Mouse (Mus musculus): Measurements from ENCODE around the gene Pex14.

Pex14 gene

DNA sequence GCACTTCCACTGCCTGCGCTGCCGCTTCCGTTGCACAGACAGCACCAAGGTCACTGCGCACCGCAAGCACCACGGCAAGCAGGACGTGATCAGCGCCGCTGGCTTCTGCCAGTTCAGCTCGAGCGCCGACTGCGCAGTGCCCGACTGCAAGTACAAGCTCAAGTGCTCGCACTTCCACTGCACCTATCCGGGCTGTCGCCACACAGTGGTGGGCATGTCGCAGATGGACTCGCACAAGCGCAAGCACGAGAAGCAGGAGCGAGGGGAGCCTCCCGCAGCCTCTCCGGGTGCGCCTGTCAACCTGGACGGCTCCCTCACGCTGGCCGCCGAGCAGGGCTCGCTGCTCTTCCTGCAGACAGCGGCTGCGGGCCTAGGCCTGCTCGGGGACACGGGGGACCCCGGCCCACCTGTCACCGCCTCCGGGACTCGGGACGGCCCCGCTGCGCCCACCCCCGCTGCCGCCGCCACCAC lies 147.8 kb downstream of the Pex14 start:
- no peak for DNase-seq (ENCODE audit: low spot score)

DNA sequence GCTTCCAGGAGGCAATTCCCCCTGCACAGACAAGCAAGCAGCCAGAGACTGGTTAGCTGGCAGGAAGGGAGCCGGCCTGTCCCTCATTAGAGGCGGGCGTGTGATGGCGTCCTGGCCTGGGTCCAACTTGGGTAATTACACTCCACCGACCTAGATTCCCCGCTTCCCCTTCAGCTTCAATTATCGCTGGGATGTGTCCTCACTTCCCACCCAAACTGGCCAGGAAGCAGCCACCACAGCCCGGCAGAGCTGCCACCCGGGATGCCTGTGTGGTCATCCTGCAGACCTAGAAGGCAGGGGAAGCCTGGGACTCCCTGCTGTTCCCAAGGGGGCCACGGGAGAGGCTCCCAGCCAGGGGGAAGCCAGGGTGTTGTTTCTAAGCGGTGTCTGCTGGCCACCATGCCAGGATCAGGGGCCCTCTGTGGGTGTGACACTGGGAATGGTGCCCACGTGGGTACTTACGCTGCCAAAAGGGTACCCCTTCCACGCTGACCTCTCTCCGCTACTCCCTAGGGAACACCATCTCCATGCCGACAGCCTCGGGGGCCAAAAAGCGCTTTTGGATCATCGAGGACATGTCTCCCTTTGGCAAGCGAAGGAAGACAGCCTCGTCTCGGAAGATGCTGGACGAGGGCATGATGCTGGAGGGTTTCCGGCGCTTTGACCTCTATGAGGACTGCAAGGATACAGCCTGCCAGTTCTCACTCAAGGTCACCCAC lies 148.6 kb downstream of the Pex14 start:
- no peak for DNase-seq (ENCODE audit: low spot score)

DNA sequence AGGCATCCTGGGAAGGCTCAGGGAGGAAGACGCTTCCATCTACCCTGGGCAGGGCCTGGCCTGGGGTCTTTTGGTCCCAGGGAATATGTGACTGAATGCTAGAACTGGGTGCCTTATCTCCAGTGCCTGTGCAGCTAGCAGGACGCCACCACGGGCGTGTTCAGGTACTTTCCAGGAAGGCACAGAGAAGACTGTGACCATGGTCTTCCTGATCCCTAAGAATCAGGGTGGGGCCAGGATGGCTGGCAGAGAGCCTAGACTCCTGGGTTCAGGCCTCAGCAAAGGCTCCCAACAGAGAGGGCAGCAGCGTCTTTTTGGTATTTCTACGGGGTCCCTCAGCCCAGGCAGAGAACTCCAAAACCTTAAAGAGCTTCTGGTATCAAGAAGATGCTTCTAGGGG lies 149.2 kb downstream of the Pex14 start:
- DNase-seq (ENCODE audit: low spot score) = no peak

DNA sequence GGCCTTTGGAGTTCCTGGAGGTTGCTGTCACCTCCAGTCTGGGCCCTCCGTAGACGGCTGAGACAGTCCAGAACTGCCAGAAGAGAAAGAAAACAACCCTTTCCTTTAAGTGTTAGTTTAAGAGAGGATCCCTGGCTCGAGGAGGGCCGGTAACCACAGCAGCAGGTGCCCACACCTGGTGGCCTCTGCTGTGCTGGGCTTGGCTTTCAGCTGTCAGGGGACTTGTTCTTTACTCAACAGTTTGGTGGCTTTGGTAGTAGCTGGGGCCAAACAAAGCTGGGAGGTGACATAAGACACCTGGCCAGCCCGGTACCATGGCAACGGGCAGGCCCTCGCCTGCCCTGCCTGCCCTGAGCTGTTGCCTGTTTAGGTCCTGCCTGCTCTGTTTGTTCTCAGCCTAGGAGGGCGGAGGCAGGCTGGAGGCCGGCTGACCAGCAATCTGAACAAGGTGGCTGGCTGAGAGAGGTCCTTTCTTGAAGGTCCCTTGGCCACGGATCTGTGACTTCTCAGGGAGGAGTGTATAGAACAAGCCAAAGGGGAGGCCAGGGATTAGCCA lies 151.8 kb downstream of the Pex14 start:
- no peak for DNase-seq (ENCODE audit: low spot score)

GRCm38 (mm10) chr4:148946071-148946470 lies 153.6 kb downstream of the Pex14 start:
- DNase-seq (ENCODE audit: low spot score) = no peak

DNA sequence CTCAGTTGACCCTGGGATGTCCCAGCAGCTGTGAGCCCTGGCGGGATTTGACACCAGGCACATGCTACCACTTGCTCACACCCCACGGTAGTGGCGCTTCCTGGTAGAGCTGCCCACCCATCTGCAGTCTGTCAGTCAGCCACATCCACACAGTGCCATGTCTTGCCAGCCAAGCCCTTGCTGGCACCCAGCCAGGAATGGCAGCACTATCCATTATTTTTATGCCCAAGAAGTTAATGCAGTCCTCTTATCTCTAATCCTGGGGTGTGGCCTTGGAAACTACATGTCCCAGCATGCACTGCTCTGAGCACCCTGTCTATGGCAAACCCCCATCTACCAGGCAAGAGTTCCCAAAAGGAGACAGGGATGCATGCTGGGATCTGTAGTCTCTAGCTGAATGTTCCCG lies 154.2 kb downstream of the Pex14 start:
- DNase-seq (ENCODE audit: low spot score) = no peak

GRCm38 (mm10) chr4:148943099-148943498 lies 156.6 kb downstream of the Pex14 start:
- DNase-seq (ENCODE audit: low spot score) = no peak

- DNase-seq (ENCODE audit: low spot score) = no peak
These were observed 158.4 kb downstream of the Pex14 start for GRCm38 (mm10) chr4:148941321-148941720.

GRCm38 (mm10) chr4:148940674-148941211 lies 158.9 kb downstream of the Pex14 start:
- DNase-seq (ENCODE audit: low spot score) = peak; percentile 11

DNA sequence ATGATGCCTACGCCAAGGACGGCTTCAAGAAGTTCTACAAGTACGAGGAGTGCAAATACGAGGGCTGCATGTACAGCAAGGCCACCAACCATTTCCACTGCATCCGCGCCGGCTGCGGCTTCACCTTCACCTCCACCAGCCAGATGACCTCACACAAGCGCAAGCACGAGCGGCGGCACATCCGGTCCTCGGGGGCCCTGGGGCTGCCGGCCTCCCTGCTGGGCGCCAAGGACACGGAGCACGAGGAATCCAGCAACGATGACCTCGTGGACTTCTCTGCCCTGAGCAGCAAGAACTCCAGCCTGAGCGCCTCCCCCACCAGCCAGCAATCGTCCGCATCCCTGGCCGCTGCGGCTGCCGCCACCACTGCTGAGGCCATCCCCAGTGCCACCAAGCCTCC lies 161.1 kb downstream of the Pex14 start:
- DNase-seq (ENCODE audit: low spot score) = no peak

- no peak for DNase-seq (ENCODE audit: low spot score)
These were observed 162.9 kb downstream of the Pex14 start for GRCm38 (mm10) chr4:148936727-148937126.

GRCm38 (mm10) chr4:148936111-148936510 lies 163.6 kb downstream of the Pex14 start:
- no peak for DNase-seq (ENCODE audit: low spot score)

GRCm38 (mm10) chr4:148935211-148935610 lies 164.5 kb downstream of the Pex14 start:
- DNase-seq (ENCODE audit: low spot score) = no peak

DNA sequence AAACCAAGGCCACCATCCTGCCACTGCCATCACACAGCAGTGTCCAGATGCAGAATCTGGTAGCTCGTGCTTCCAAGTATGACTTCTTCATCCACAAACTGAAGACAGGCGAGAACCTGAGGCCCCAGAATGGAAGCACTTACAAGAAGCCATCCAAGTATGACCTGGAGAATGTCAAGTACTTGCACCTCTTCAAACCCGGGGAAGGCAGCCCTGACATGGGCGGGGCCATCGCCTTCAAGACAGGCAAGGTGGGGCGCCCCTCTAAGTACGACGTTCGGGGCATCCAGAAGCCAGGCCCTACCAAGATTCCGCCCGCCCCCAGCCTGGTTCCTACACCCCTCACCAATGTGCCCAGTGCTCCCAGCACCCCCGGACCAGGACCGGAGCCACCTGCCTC lies 166.6 kb downstream of the Pex14 start:
- no peak for DNase-seq (ENCODE audit: low spot score)

DNA sequence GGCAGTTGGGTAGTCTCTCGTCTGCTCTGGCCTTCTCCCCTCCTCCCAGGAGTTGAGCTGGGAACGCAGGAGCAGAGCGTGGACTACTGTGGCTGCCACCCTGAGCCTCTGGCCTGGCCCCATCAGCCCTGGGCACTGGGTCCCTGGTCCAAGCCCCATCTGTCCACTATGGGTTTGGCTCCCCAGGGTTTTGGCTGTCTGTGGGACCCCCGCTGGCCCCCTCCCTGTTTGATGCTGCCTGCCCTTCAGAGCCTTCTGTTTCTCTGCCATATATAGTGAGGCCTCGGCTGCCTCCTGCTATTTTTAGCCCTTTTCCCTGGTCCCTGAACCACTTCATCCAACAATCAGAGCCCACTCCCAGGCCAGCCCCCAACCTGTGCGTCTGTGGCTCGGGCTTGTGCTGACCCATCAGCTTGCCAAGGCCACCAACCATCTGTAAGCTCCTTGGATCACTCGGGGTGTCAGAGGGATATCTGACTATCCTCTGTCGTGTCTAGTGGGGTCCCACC lies 168.9 kb downstream of the Pex14 start:
- no peak for DNase-seq (ENCODE audit: low spot score)

DNA sequence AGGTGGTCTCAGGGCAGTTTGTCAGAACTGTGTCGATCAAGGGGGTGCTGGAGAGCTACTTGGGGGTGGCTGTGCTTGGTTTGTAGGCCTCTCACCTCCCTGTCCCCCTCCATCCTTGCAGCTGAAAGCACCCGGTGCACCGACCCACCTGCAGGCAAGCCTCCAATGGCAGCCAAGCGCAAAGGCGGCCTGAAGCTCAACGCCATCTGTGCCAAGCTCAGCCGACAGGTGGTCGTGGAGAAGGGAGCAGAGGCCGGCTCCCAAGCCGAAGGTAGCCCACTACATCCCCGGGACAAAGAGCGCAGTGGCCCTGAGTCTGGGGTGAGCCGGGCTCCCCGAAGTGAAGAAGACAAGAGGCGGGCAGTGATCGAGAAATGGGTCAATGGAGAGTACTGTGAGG lies 170.8 kb downstream of the Pex14 start:
- no peak for DNase-seq (ENCODE audit: low spot score)

- no peak for DNase-seq (ENCODE audit: low spot score)
These were observed 171.4 kb downstream of the Pex14 start for GRCm38 (mm10) chr4:148928316-148928715.

DNA sequence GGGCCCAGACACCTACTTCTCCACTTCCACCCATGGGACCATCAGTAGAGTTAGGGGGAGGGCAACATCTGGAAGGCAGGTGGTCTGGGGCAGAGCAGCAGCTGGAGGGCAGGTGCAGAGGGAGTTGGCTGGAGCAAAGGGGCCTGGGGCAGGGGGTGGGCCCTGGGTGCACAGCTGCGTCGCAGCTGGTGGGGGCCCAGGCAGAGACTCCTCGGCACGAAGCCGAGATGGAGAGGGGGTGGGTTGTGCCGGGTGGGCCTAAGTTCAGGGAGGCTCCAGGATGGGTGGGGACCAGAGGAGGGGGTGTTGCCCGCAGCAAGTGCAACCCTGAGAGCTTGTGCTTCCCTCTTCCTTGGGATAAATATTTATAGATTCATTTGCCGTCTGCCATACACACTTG lies 173.2 kb downstream of the Pex14 start:
- DNase-seq (ENCODE audit: low spot score) = no peak

GRCm38 (mm10) chr4:148925589-148926359 lies 173.9 kb downstream of the Pex14 start:
- no peak for DNase-seq (ENCODE audit: low spot score)

- DNase-seq (ENCODE audit: low spot score) = no peak
These were observed 175.7 kb downstream of the Pex14 start for GRCm38 (mm10) chr4:148923976-148924375.

GRCm38 (mm10) chr4:148923414-148923813 lies 176.3 kb downstream of the Pex14 start:
- DNase-seq (ENCODE audit: low spot score) = no peak

GRCm38 (mm10) chr4:148922221-148922700 lies 177.4 kb downstream of the Pex14 start:
- DNase-seq (ENCODE audit: low spot score) = no peak

Measured in spleen, adult 12 weeks (tissue).